Mouse (Mus musculus): ENCODE results near the gene Lpar6. TPM values are rescaled to one million over a fixed set of nuclear protein-coding genes. Genes with fewer than 3 reads are reported as not detected.

Gene Lpar6
- polyA plus RNA-seq, 1 experiment from 2014 or later: 22.4 TPM

- Histone ChIP-seq H3K27me3 (ENCODE audit: control insufficient read depth, insufficient read depth, low read length) (no peaks in the 10 kb centered on the region), H3K4me1 (ENCODE audit: control insufficient read depth, insufficient read depth, low read length) (no peaks in the 10 kb centered on the region), H3K27ac (replicated peaks; ENCODE audit: low read depth, low read length) (no peak overlapping the region), H3K9me3 (replicated peaks; ENCODE audit: control insufficient read depth, low read length) (no peaks in the 10 kb centered on the region), H3K36me3 (replicated peaks; ENCODE audit: control insufficient read depth, insufficient read depth, low read depth, low read length) (no peaks in the 10 kb centered on the region), H3K9ac (replicated peaks; ENCODE audit: low read length) (no peak overlapping the region), H3K4me3 (ENCODE audit: low read depth, low read length) (no peak overlapping the region), H3K4me2 (ENCODE audit: low read depth, low read length) (no peak overlapping the region)
- DNase-seq (ENCODE audit: low spot score) (no peak), ATAC-seq (replicated peaks; ENCODE audit: insufficient number of reproducible peaks, low FRiP score, low TSS enrichment, low read depth) (no peak)
- WGBS: 47% methylated on average over 3 of the region's 3 CpGs
Observed at GRCm38 (mm10) chr14:73239857-73240256, 2.2 kb downstream of the Lpar6 start.

GRCm38 (mm10) chr14:73244061-73244597 is 6.4 kb downstream of the Lpar6 start:
- no peak for ATAC-seq (replicated peaks; ENCODE audit: insufficient number of reproducible peaks, low FRiP score, low TSS enrichment, low read depth)
- 96% methylated on average over 2 of the region's 2 CpGs for WGBS

GRCm38 (mm10) chr14:73250056-73250455 is 12.4 kb downstream of the Lpar6 start:
- Histone ChIP-seq H3K4me2 (ENCODE audit: low read depth, low read length) (no peak overlapping the region), H3K4me3 (ENCODE audit: low read depth, low read length) (no peak overlapping the region), H3K27ac (replicated peaks; ENCODE audit: low read depth, low read length) (no peak overlapping the region), H3K36me3 (replicated peaks; ENCODE audit: control insufficient read depth, insufficient read depth, low read depth, low read length) (no peaks in the 10 kb centered on the region), H3K4me1 (ENCODE audit: control insufficient read depth, insufficient read depth, low read length) (no peaks in the 10 kb centered on the region), H3K9ac (replicated peaks; ENCODE audit: low read length) (no peak overlapping the region), H3K27me3 (ENCODE audit: control insufficient read depth, insufficient read depth, low read length) (no peaks in the 10 kb centered on the region), H3K9me3 (replicated peaks; ENCODE audit: control insufficient read depth, low read length) (no peaks in the 10 kb centered on the region)
- WGBS: 97% methylated on average over 2 of the region's 2 CpGs
- ATAC-seq (replicated peaks; ENCODE audit: insufficient number of reproducible peaks, low FRiP score, low TSS enrichment, low read depth): no peak
- DNase-seq (ENCODE audit: low spot score): no peak

More at GRCm38 (mm10) chr14:73244061-73244597, 6.4 kb downstream of the Lpar6 start:
- H3K9ac ChIP-seq (replicated peaks; ENCODE audit: low read length): no peak overlapping the region
- H3K27me3 ChIP-seq (ENCODE audit: control insufficient read depth, insufficient read depth, low read length): no peaks in the 10 kb centered on the region
- no peaks in the 10 kb centered on the region for H3K36me3 ChIP-seq (replicated peaks; ENCODE audit: control insufficient read depth, insufficient read depth, low read depth, low read length)
- no peak overlapping the region for H3K4me2 ChIP-seq (ENCODE audit: low read depth, low read length)
- no peak for DNase-seq (ENCODE audit: low spot score)
- H3K9me3 ChIP-seq (replicated peaks; ENCODE audit: control insufficient read depth, low read length): no peaks in the 10 kb centered on the region
- no peaks in the 10 kb centered on the region for H3K4me1 ChIP-seq (ENCODE audit: control insufficient read depth, insufficient read depth, low read length)
- no peak overlapping the region for H3K4me3 ChIP-seq (ENCODE audit: low read depth, low read length)
- no peak overlapping the region for H3K27ac ChIP-seq (replicated peaks; ENCODE audit: low read depth, low read length)

GRCm38 (mm10) chr14:73252276-73252675 is 14.6 kb downstream of the Lpar6 start:
- Histone ChIP-seq H3K9ac (replicated peaks; ENCODE audit: low read length) (no peak overlapping the region), H3K27ac (replicated peaks; ENCODE audit: low read depth, low read length) (no peak overlapping the region), H3K36me3 (replicated peaks; ENCODE audit: control insufficient read depth, insufficient read depth, low read depth, low read length) (no peaks in the 10 kb centered on the region), H3K9me3 (replicated peaks; ENCODE audit: control insufficient read depth, low read length) (no peaks in the 10 kb centered on the region), H3K4me1 (ENCODE audit: control insufficient read depth, insufficient read depth, low read length) (no peaks in the 10 kb centered on the region), H3K4me2 (ENCODE audit: low read depth, low read length) (no peak overlapping the region), H3K27me3 (ENCODE audit: control insufficient read depth, insufficient read depth, low read length) (no peaks in the 10 kb centered on the region), H3K4me3 (ENCODE audit: low read depth, low read length) (no peak overlapping the region)
- DNase-seq (ENCODE audit: low spot score) (no peak), ATAC-seq (replicated peaks; ENCODE audit: insufficient number of reproducible peaks, low FRiP score, low TSS enrichment, low read depth) (no peak)
- WGBS: 79% methylated on average over 2 of the region's 2 CpGs

- Histone ChIP-seq H3K4me2 (ENCODE audit: low read depth, low read length) (no peak overlapping the region), H3K27ac (replicated peaks; ENCODE audit: low read depth, low read length) (no peak overlapping the region), H3K4me1 (ENCODE audit: control insufficient read depth, insufficient read depth, low read length) (no peaks in the 10 kb centered on the region), H3K27me3 (ENCODE audit: control insufficient read depth, insufficient read depth, low read length) (no peaks in the 10 kb centered on the region), H3K36me3 (replicated peaks; ENCODE audit: control insufficient read depth, insufficient read depth, low read depth, low read length) (no peaks in the 10 kb centered on the region), H3K9ac (replicated peaks; ENCODE audit: low read length) (no peak overlapping the region), H3K4me3 (ENCODE audit: low read depth, low read length) (no peak overlapping the region), H3K9me3 (replicated peaks; ENCODE audit: control insufficient read depth, low read length) (no peaks in the 10 kb centered on the region)
- ATAC-seq (replicated peaks; ENCODE audit: insufficient number of reproducible peaks, low FRiP score, low TSS enrichment, low read depth): no peak
- 43% methylated on average over 6 of the region's 6 CpGs for WGBS
- no peak for DNase-seq (ENCODE audit: low spot score)
Observed at GRCm38 (mm10) chr14:73253453-73254251, 16.0 kb downstream of the Lpar6 start.

- no peaks in the 10 kb centered on the region for H3K27me3 ChIP-seq (ENCODE audit: control insufficient read depth, insufficient read depth, low read length)
- H3K27ac ChIP-seq (replicated peaks; ENCODE audit: low read depth, low read length): no peak overlapping the region
- no peak overlapping the region for H3K9ac ChIP-seq (replicated peaks; ENCODE audit: low read length)
- H3K9me3 ChIP-seq (replicated peaks; ENCODE audit: control insufficient read depth, low read length): no peaks in the 10 kb centered on the region
- ATAC-seq (replicated peaks; ENCODE audit: insufficient number of reproducible peaks, low FRiP score, low TSS enrichment, low read depth): no peak
- H3K4me3 ChIP-seq (ENCODE audit: low read depth, low read length): no peak overlapping the region
- 71% methylated on average over 4 of the region's 4 CpGs for WGBS
- H3K4me1 ChIP-seq (ENCODE audit: control insufficient read depth, insufficient read depth, low read length): no peaks in the 10 kb centered on the region
- no peaks in the 10 kb centered on the region for H3K36me3 ChIP-seq (replicated peaks; ENCODE audit: control insufficient read depth, insufficient read depth, low read depth, low read length)
- DNase-seq (ENCODE audit: low spot score): no peak
- no peak overlapping the region for H3K4me2 ChIP-seq (ENCODE audit: low read depth, low read length)
Observed at GRCm38 (mm10) chr14:73254412-73254811, 16.7 kb downstream of the Lpar6 start.

- Histone ChIP-seq H3K4me3 (ENCODE audit: low read depth, low read length) (no peak overlapping the region), H3K9me3 (replicated peaks; ENCODE audit: control insufficient read depth, low read length) (no peaks in the 10 kb centered on the region), H3K36me3 (replicated peaks; ENCODE audit: control insufficient read depth, insufficient read depth, low read depth, low read length) (no peaks in the 10 kb centered on the region), H3K4me2 (ENCODE audit: low read depth, low read length) (no peak overlapping the region), H3K27ac (replicated peaks; ENCODE audit: low read depth, low read length) (no peak overlapping the region), H3K9ac (replicated peaks; ENCODE audit: low read length) (no peak overlapping the region), H3K4me1 (ENCODE audit: control insufficient read depth, insufficient read depth, low read length) (no peaks in the 10 kb centered on the region), H3K27me3 (ENCODE audit: control insufficient read depth, insufficient read depth, low read length) (no peaks in the 10 kb centered on the region)
- ATAC-seq (replicated peaks; ENCODE audit: insufficient number of reproducible peaks, low FRiP score, low TSS enrichment, low read depth) (no peak), DNase-seq (ENCODE audit: low spot score) (no peak)
- WGBS: 66% methylated on average over 3 of the region's 3 CpGs
Observed at GRCm38 (mm10) chr14:73255426-73255970, 17.8 kb downstream of the Lpar6 start.

- WGBS: 72% methylated on average over 7 of the region's 7 CpGs
- H3K4me1 ChIP-seq (ENCODE audit: control insufficient read depth, insufficient read depth, low read length): no peaks in the 10 kb centered on the region
Observed at GRCm38 (mm10) chr14:73257348-73257747, 19.7 kb downstream of the Lpar6 start.

More at GRCm38 (mm10) chr14:73257348-73257747, 19.7 kb downstream of the Lpar6 start:
- H3K4me3 ChIP-seq (ENCODE audit: low read depth, low read length): no peak overlapping the region
- no peaks in the 10 kb centered on the region for H3K9me3 ChIP-seq (replicated peaks; ENCODE audit: control insufficient read depth, low read length)
- ATAC-seq (replicated peaks; ENCODE audit: insufficient number of reproducible peaks, low FRiP score, low TSS enrichment, low read depth) (no peak), DNase-seq (ENCODE audit: low spot score) (no peak)
- H3K36me3 ChIP-seq (replicated peaks; ENCODE audit: control insufficient read depth, insufficient read depth, low read depth, low read length): no peaks in the 10 kb centered on the region
- no peak overlapping the region for H3K4me2 ChIP-seq (ENCODE audit: low read depth, low read length)
- H3K9ac ChIP-seq (replicated peaks; ENCODE audit: low read length): no peak overlapping the region
- no peaks in the 10 kb centered on the region for H3K27me3 ChIP-seq (ENCODE audit: control insufficient read depth, insufficient read depth, low read length)
- H3K27ac ChIP-seq (replicated peaks; ENCODE audit: low read depth, low read length): no peak overlapping the region

Data from embryonic facial prominence, embryonic 11.5 days (tissue).